Comparison of ENCODE assay signal across 8 mouse cellular contexts in genomic region chr1:165700933-165701518, GRCm38 (mm10). TPM values are rescaled to one million over a fixed set of nuclear protein-coding genes. Genes with fewer than 3 reads are reported as not detected.
A peak's percentile ranks its signal among the peaks of the same experiment; 100 is the strongest.
DNase-seq lines count a peak whose midpoint lies in the region; ATAC-seq and TF ChIP-seq lines count a peak whose summit lies in the region.

No protein-coding gene starts in this region.

- peak; percentile 52 for DNase-seq in kidney, adult 2 months
- DNase-seq in kidney, adult 11 months, result no peak
- no peak for DNase-seq in embryonic facial prominence, embryonic 10.5 days (ENCODE audit: low spot score)
- peak; percentile 90 for DNase-seq in splenic B cell, adult 2 months (ENCODE audit: low read depth, low spot score)
- no peak for DNase-seq in right cerebral cortex, postnatal 4 days
- DNase-seq in right cerebral cortex, adult 2 months (ENCODE audit: low spot score in 2 of 2), result no peak
- no peak for DNase-seq in urinary bladder, postnatal 36 days (ENCODE audit: low spot score in 2 of 2)

- TF ChIP-seq CTCF in kidney, adult 2 months (conservative IDR thresholded peaks at IDR 0.05; ENCODE audit: insufficient read depth, insufficient read length, low read depth, low read length), result no peak

- H3K9me3 ChIP-seq in embryonic facial prominence, embryonic 10.5 days, result no peaks in the 10 kb centered on the region
- H3K9me3 ChIP-seq in liver, embryonic 12.5 days (replicated peaks), result no peaks in the 10 kb centered on the region

- H3K4me3 ChIP-seq in kidney, adult 2 months (ENCODE audit: insufficient read depth, low read depth, low read length), result no peak overlapping the region
- no peak overlapping the region for H3K4me3 ChIP-seq in embryonic facial prominence, embryonic 10.5 days
- no peak overlapping the region for H3K4me3 ChIP-seq in liver, embryonic 12.5 days

- peaks cover 10% of the 10 kb centered on the region; the same call in 1 of the 2 replicates for H3K4me1 ChIP-seq in kidney, adult 2 months (ENCODE audit: control insufficient read depth, insufficient read depth, low read length)
- peaks cover 34% of the 10 kb centered on the region for H3K4me1 ChIP-seq in embryonic facial prominence, embryonic 10.5 days
- H3K4me1 ChIP-seq in liver, embryonic 12.5 days, result peaks cover 44% of the 10 kb centered on the region

- H3K36me3 ChIP-seq in kidney, adult 2 months (ENCODE audit: control insufficient read depth, insufficient read depth, low read length), result no peaks in the 10 kb centered on the region
- no peaks in the 10 kb centered on the region for H3K36me3 ChIP-seq in embryonic facial prominence, embryonic 10.5 days (replicated peaks)
- H3K36me3 ChIP-seq in liver, embryonic 12.5 days, result no peaks in the 10 kb centered on the region
- H3K36me3 ChIP-seq in splenic B cell, adult 2 months (ENCODE audit: control insufficient read depth, insufficient read depth, low read length, poor library complexity, severe bottlenecking), result no peaks in the 10 kb centered on the region

- no peak overlapping the region for H3K9ac ChIP-seq in liver, embryonic 12.5 days

- H3K27ac ChIP-seq in kidney, adult 2 months (ENCODE audit: insufficient read depth, low read depth, low read length), result peak overlapping the region; percentile 71
- peak overlapping the region; percentile 1; the same call in 1 of the 2 replicates for H3K27ac ChIP-seq in embryonic facial prominence, embryonic 10.5 days (replicated peaks)
- H3K27ac ChIP-seq in liver, embryonic 12.5 days, result no peak overlapping the region

- WGBS in kidney, adult 2 months, result 54% methylated on average over 6 of the region's 6 CpGs
- 71% methylated on average over 6 of the region's 6 CpGs for WGBS in embryonic facial prominence, embryonic 10.5 days
- 11% methylated on average over 6 of the region's 6 CpGs for WGBS in liver, embryonic 12.5 days (ENCODE audit: insufficient replicate concordance)

- no peaks in the 10 kb centered on the region for H3K27me3 ChIP-seq in kidney, adult 2 months (replicated peaks; ENCODE audit: control insufficient read depth, insufficient read depth, low read length)
- peaks cover 43% of the 10 kb centered on the region for H3K27me3 ChIP-seq in embryonic facial prominence, embryonic 10.5 days (replicated peaks; ENCODE audit: low read depth, poor library complexity, severe bottlenecking)
- H3K27me3 ChIP-seq in liver, embryonic 12.5 days (replicated peaks), result peaks cover 51% of the 10 kb centered on the region
- H3K27me3 ChIP-seq in splenic B cell, adult 2 months (ENCODE audit: control insufficient read depth, insufficient read depth, low read length, poor library complexity, severe bottlenecking), result no peaks in the 10 kb centered on the region

- no peak for TF ChIP-seq POLR2A in kidney, adult 2 months (IDR thresholded peaks at IDR 0.05; ENCODE audit: low read depth, low read length)

- peak overlapping the region; percentile 4; the same call in 1 of the 2 replicates for H3K4me2 ChIP-seq in liver, embryonic 12.5 days

- no peak for ATAC-seq in liver, embryonic 12.5 days

RNA-seq across cellular contexts. Expression of gene Rcsd1, which starts 8.5 kb away (rescaled TPM):
- 11.7 and 15.6 TPM in 2 replicates for polyA plus RNA-seq in kidney, adult 2 months (2012; rRNA removed)
- polyA plus RNA-seq in embryonic facial prominence, embryonic 10.5 days (2016; fragmentation: Nextera tagmentation; extraction: Ambion mirVana), result 10.3 and 10.8 TPM in 2 replicates
- polyA plus RNA-seq in liver, embryonic 12.5 days (2016; fragmentation: Nextera tagmentation; extraction: Ambion mirVana), result 10.7 and 10.8 TPM in 2 replicates

Comparison
In these comparisons a context has a peak if more than half of its experiments do, and no peak if none do; other contexts are left out.
1. DNase-seq: peak in kidney, adult 2 months (single experiment) and splenic B cell, adult 2 months (single experiment); none in kidney, adult 11 months (single experiment), embryonic facial prominence, embryonic 10.5 days (single experiment), right cerebral cortex, postnatal 4 days (single experiment), right cerebral cortex, adult 2 months (0 of 2) and urinary bladder, postnatal 36 days (0 of 2).